9 mouse cellular contexts compared by ENCODE assay signal in the genomic region with DNA sequence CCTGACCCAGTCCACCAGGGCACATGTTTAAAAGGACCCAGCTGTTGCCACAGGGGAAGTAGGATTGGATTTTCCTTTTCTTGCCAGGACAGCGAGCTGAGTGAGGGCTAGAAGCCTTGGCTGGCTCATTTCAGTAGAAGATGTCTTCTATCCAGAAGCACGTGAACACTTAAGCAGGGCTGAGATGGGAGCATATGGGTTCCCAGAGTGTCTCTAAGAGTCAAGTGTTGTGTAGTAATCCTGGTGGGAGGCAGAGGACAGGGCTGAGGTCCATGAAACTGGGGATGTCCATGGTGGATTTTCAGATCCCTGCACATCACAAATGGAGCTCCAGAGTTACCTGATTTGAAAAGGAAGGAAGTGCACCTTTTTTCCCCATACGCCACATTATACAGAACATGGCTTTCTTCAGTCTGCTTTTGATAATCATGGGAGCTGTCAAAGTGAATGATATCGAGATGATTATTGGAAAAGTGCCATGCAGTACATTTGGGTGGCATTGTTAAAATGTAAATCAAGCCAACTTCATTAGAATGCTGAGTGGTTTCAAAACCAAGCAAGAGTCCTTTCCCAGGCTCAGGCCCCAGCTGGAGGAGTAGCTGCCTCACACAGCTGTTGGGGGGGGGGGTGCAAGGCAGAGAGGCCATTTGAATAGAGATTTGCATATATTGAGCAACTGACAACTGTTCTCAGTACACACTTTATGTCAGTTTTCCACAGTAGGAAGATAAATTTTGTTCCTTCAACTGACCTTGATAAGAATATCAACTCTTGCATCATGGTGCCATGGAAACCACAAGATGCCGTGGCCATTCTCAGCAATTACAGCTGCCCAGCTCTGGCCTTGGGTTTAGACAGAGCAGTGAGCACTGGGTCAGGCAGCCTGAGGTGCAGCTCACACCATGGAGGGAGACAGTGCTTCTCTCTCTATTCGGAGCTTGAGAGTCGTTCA.
DNase-seq lines count a peak whose midpoint lies in the region; ATAC-seq and TF ChIP-seq lines count a peak whose summit lies in the region.
"Had no signal": no experiment of that assay in that cellular context is flagged by ENCODE, and none has a peak within 500 bp of the region (broad histone marks: within the 10 kb centered on the region; RNA-seq: fewer than 3 reads in every experiment).

No protein-coding gene starts in this region.

- H3K9ac ChIP-seq in lung, embryonic 16.5 days (ENCODE audit: low read length) = no peak overlapping the region
- H3K9ac ChIP-seq: lung, embryonic 15.5 days had no signal

- 75% methylated on average over 7 of the region's 7 CpGs for whole genome bisulfite sequencing in lung, embryonic 16.5 days
- WGBS in lung, adult 2 months = 75% methylated on average over 7 of the region's 7 CpGs

- no peak for TF ChIP-seq POLR2A in lung, adult 2 months (IDR thresholded peaks at IDR 0.05; ENCODE audit: borderline replicate concordance, extremely low read depth, low read depth, low read length)

- no peaks in the 10 kb centered on the region for H3K36me3 ChIP-seq in lung, embryonic 16.5 days (ENCODE audit: control insufficient read depth, insufficient read depth, low read length)
- H3K36me3 ChIP-seq: lung, embryonic 15.5 days had no signal

- DNase-seq in adrenal gland, adult (ENCODE audit: inconsistent age in 2 of 2, low spot score in 1 of 2) = peak; percentile 65 to 83
- no peak for DNase-seq in adrenal gland, postnatal 4 days (ENCODE audit: low spot score in 2 of 2)
- DNase-seq in lung, adult 2 months = no peak
- peak; percentile 7 for DNase-seq in brain, adult 2 months (ENCODE audit: low read depth, low spot score)
- DNase-seq in left cerebral cortex, postnatal 14 days (ENCODE audit: low spot score in 2 of 2) = peak; percentile 8 to 11
- no peak for DNase-seq in spleen, postnatal 10 days (ENCODE audit: low spot score in 2 of 2)

- ATAC-seq in lung, embryonic 16.5 days (ENCODE audit: low read depth) = peak; percentile 59; the same call in 1 of the 2 replicates
- ATAC-seq in erythroblast, adult 5-6 weeks (replicated peaks; ENCODE audit: low FRiP score, poor library complexity, severe bottlenecking) = no peak

- no peak overlapping the region for H3K27ac ChIP-seq in lung, embryonic 16.5 days (ENCODE audit: low read length)
- H3K27ac ChIP-seq: lung, embryonic 15.5 days had no signal

- no peak overlapping the region for H3K4me3 ChIP-seq in lung, embryonic 16.5 days (ENCODE audit: low read length)
- H3K4me3 ChIP-seq in lung, adult 2 months (replicated peaks; ENCODE audit: extremely low read depth, low read depth, low read length) = no peak overlapping the region
- H3K4me3 ChIP-seq: lung, embryonic 15.5 days had no signal

- H3K4me1 ChIP-seq in lung, embryonic 16.5 days (replicated peaks; ENCODE audit: control insufficient read depth, insufficient read depth, low read length) = no peaks in the 10 kb centered on the region
- no peaks in the 10 kb centered on the region for H3K4me1 ChIP-seq in lung, adult 2 months (ENCODE audit: control insufficient read depth, insufficient read depth, low read length)
- H3K4me1 ChIP-seq: lung, embryonic 15.5 days had no signal

- H3K9me3 ChIP-seq in lung, embryonic 16.5 days (ENCODE audit: control insufficient read depth, low read length) = no peaks in the 10 kb centered on the region
- H3K9me3 ChIP-seq: lung, embryonic 15.5 days had no signal

- no peak overlapping the region for H3K4me2 ChIP-seq in lung, embryonic 16.5 days (ENCODE audit: low read depth, low read length)
- H3K4me2 ChIP-seq: lung, embryonic 15.5 days had no signal

- no peaks in the 10 kb centered on the region for H3K27me3 ChIP-seq in lung, embryonic 16.5 days (ENCODE audit: control insufficient read depth, insufficient read depth, low read depth, low read length)
- H3K27me3 ChIP-seq: lung, embryonic 15.5 days had no signal

- TF ChIP-seq CTCF in lung, adult 2 months (IDR thresholded peaks at IDR 0.05; ENCODE audit: insufficient read depth, low read length) = no peak

- intact Hi-C loops in left cerebral cortex, postnatal 14 days (cut with DNase I) = no loop called here

Comparison
In these comparisons a context has a peak if more than half of its experiments do, and no peak if none do; other contexts are left out.
1. DNase-seq: peak in adrenal gland, adult (2 of 2), brain, adult 2 months (single experiment) and left cerebral cortex, postnatal 14 days (2 of 2); none in adrenal gland, postnatal 4 days (0 of 2), lung, adult 2 months (single experiment) and spleen, postnatal 10 days (0 of 2).